Mouse (Mus musculus) cerebellum, adult 2 months (tissue): ENCODE results near the gene Rapgef2.

ENCODE experiments used
- CTCF ChIP-seq: fragments of 200-500 bp; IDR thresholded peaks from 2 replicates; pipeline ENCODE4 v1.5.1; 2011; ENCODE audit warnings: low read depth, mild to moderate bottlenecking, control low read depth, low read length, moderate library complexity, borderline replicate concordance; ENCODE audit not compliant: insufficient read depth
- POLR2A ChIP-seq: fragments of 200-500 bp; IDR thresholded peaks from 2 replicates; pipeline ENCODE4 v1.6.1; 2011; ENCODE audit warnings: low read length, control low read depth, borderline replicate concordance; ENCODE audit not compliant: insufficient read depth

DNA sequence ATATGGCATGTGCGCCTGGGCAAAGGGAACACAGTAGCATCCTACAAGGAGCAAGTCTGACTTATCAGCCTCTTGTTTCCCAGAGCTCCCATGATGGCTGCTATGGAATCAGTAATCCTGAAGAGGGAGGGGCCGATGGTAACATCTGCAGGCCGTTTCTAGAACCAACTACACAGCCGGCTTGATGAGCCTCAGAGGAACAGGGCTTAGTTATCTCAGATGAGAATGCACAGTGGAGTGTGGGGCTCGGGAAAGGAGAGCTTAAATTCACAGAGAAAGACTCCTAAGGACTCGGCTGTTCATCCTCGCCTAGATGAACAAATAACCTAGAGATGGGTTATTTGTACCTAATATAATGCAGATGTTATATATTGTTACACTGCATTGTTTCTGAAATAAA is 164.9 kb downstream of the Rapgef2 start:
- TF ChIP-seq CTCF (no peak), POLR2A (no peak)
